Mouse (Mus musculus) hindbrain, embryonic 10.5 days (tissue): ENCODE results near the gene Ifrd2. TPM values are rescaled to one million over a fixed set of nuclear protein-coding genes. Genes with fewer than 3 reads are reported as not detected.
A peak's percentile ranks its signal among the peaks of the same experiment; 100 is the strongest.

Experiments
- DNase-seq: peaks from one replicate; pipeline ENCODE4 v3.0.0-alpha.2; 2017; ENCODE audit warnings: low spot score
- H3K27ac ChIP-seq: fragments of 300-500 bp; sonication (generic); 2 replicates; pipeline ENCODE4 v1.5.1; 2016; ENCODE audit warnings: mild to moderate bottlenecking, moderate library complexity
- H3K27me3 ChIP-seq: fragments of 300-500 bp; sonication (generic); 2 replicates; pipeline ENCODE4 v1.6.1; 2016; ENCODE audit warnings: mild to moderate bottlenecking; ENCODE audit not compliant: poor library complexity, insufficient read depth, severe bottlenecking
- H3K36me3 ChIP-seq: fragments of 300-500 bp; sonication (generic); 2 replicates; pipeline ENCODE4 v1.6.1; 2016; ENCODE audit warnings: mild to moderate bottlenecking, moderate library complexity
- H3K4me1 ChIP-seq: fragments of 300-500 bp; sonication (generic); replicated peaks from 2 replicates; pipeline ENCODE4 v1.6.1; 2016; ENCODE audit warnings: mild to moderate bottlenecking
- H3K4me3 ChIP-seq: fragments of 300-500 bp; sonication (generic); 2 replicates; pipeline ENCODE4 v1.5.1; 2016; ENCODE audit warnings: mild to moderate bottlenecking, moderate library complexity
- H3K9me3 ChIP-seq: fragments of 300-500 bp; sonication (generic); 2 replicates; pipeline ENCODE4 v1.6.1; 2016; ENCODE audit warnings: mild to moderate bottlenecking, moderate library complexity
- WGBS: fragments of 180-500 bp; shearing (Covaris S2); methylation state at CpG from one replicate; pipeline ENCODE4 v1.1.7; 2016; 5-methylcytosine and 5-hydroxymethylcytosine counted together
- polyA plus RNA-seq: library from polyadenylated mRNA; unstranded; fragments of >200 nt; fragmentation: Nextera tagmentation; extraction: Ambion mirVana; gene quantifications from 2 replicates; pipeline ENCODE4 v1.2.1, GENCODE M21; 2016

The Ifrd2 gene
- polyA plus RNA-seq, 1 experiment from 2014 or later: 41.1 TPM

DNA sequence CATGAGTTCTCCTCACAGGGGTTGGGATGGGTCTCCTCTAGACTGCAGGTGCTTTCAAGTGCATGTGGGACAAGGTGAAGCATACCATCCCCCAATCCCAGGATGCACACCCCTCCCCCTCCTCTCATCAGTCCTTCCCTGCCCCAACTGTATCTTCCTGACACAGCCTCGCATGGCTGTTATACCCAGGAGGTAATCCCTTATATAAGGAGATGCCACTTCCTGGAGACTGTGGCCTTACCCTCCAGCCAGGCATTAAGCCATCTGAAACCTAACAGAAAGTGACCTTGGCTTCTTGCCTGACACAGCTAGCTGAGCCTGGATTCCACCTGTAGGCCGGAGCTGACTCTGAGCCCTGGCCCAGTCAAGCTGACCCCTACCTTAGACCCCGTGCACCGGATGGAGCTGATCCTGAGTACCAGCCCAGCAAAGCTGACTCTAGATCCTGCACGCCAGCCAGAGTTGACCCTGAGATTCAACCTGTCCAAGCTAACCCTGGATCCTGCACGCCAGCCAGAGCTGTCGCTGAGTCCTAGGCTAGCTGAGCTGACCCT is 4.9 kb upstream of the Ifrd2 start:
- Histone ChIP-seq H3K4me3 (no peak overlapping the region), H3K27me3 (no peaks in the 10 kb centered on the region), H3K4me1 (peaks cover 65% of the 10 kb centered on the region), H3K27ac (no peak overlapping the region), H3K9me3 (no peaks in the 10 kb centered on the region), H3K36me3 (peaks cover 19% of the 10 kb centered on the region)
- no peak for DNase-seq
- WGBS: 90% methylated on average over 7 of the region's 7 CpGs

DNA sequence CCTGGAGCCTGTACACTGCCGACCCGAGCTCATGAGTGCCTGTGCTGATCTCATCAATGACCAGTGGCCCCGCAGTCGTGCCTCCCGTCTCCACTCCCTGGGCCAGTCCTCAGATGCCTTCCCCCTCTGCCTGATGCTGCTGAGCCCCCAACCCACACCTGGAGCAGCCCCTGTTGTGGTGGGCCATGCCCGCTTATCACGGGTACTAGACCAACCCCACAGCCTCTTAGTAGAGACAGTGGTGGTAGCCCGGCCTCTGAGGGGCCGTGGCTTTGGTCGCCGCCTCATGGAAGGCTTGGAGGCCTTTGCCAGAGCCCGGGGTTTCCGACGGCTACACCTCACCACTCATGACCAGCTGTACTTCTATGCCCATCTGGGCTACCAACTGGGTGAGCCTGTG is 4.3 kb upstream of the Ifrd2 start:
- 0 out of 2 replicates have a peak overlapping the region, but pooled peaks have one; percentile 3 for H3K27ac ChIP-seq
- WGBS: 91% methylated on average over 14 of the region's 14 CpGs
- H3K27me3 ChIP-seq: no peaks in the 10 kb centered on the region
- peaks cover 19% of the 10 kb centered on the region for H3K36me3 ChIP-seq
- H3K4me1 ChIP-seq: peaks cover 65% of the 10 kb centered on the region
- H3K4me3 ChIP-seq: no peak overlapping the region; the same call in 1 of the 2 replicates
- no peaks in the 10 kb centered on the region for H3K9me3 ChIP-seq
- DNase-seq: no peak

DNA sequence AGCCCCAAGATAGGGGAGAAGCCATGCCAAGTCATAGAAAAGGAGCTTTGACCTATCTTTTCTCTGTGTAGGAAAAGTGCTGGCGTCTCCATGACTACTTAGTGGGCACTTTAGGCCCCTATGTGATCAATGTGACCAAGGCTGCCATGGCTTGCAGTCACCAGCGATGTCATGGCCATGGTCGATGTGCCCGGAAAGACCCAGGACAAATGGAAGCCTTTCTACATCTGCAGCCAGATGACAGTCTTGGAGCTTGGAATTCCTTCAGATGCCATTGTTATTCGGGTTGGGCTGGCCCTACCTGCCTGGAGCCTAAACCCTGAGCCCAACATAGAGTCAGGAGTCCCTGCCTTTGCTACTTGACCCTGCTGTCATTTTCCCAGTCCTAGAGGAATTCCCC is 938 bp upstream of the Ifrd2 start:
- DNase-seq: no peak

GRCm38 (mm10) chr9:107587833-107588639 is 594 bp downstream of the Ifrd2 start:
- DNase-seq: no peak
- no peaks in the 10 kb centered on the region for H3K27me3 ChIP-seq
- no peaks in the 10 kb centered on the region for H3K9me3 ChIP-seq
- peak overlapping the region; percentile 68 for H3K4me3 ChIP-seq
- peaks cover 38% of the 10 kb centered on the region for H3K4me1 ChIP-seq
- peaks cover 50% of the 10 kb centered on the region for H3K36me3 ChIP-seq
- 7% methylated on average over 33 of the region's 33 CpGs for WGBS
- peak overlapping the region; percentile 85 for H3K27ac ChIP-seq

More for the DNA sequence above, 938 bp upstream of the Ifrd2 start:
- Histone ChIP-seq H3K4me1 (peaks cover 44% of the 10 kb centered on the region), H3K9me3 (no peaks in the 10 kb centered on the region), H3K4me3 (no peak overlapping the region), H3K27me3 (no peaks in the 10 kb centered on the region), H3K27ac (peak overlapping the region; percentile 70), H3K36me3 (peaks cover 42% of the 10 kb centered on the region)
- 92% methylated on average over 5 of the region's 5 CpGs for WGBS

DNA sequence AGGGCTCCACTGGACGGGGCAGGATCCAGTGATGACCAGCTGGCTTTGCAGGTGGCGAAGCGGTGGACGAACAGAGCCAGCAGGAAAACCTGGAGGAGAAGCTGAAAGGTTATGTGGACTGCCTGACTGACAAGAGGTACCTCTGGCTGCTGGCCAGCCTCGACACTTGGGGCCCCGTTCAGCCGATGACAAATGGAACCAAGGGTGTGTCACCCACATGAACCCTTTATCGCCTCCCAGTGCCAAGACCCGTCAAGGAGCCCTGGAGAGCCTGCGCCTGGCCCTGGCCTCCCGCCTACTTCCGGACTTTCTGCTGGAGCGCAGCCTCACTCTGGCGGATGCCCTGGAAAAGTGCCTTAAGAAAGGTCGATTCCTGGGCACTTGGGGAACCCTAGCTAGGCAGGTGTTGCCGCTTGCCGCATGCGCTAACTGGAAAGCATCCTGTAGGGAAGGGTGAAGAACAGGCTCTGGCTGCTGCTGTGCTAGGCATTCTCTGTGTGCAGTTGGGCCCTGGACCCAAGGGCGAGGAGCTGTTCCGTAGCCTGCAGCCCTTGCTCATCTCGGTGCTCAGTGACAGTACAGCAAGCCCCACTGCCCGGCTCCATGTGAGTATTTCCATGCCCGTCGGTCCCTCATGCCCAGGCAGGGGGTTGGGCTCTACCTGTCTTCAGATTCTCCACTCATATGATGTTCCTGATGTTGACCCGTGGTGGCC is 2.8 kb downstream of the Ifrd2 start:
- no peak for DNase-seq
- no peak overlapping the region for H3K27ac ChIP-seq
- peaks cover 58% of the 10 kb centered on the region for H3K36me3 ChIP-seq
- 91% methylated on average over 25 of the region's 25 CpGs for WGBS
- peaks cover 47% of the 10 kb centered on the region for H3K4me1 ChIP-seq
- no peak overlapping the region for H3K4me3 ChIP-seq
- H3K27me3 ChIP-seq: no peaks in the 10 kb centered on the region
- H3K9me3 ChIP-seq: no peaks in the 10 kb centered on the region

DNA sequence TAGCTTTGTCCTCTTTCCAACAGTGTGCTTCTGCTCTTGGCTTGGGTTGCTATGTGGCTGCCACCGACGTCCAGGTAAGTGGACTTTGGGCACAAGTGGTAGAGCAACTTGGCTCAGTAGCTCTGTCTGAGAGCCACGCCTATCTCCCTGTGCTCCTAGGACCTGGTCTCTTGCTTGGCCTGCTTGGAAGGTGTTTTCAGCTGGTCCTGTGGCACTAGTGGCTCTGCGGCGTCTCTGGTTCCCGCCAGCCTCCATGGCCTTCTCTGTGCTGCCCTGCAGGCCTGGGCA is 3.3 kb downstream of the Ifrd2 start:
- no peaks in the 10 kb centered on the region for H3K27me3 ChIP-seq
- WGBS: 93% methylated on average over 6 of the region's 6 CpGs
- H3K4me1 ChIP-seq: peaks cover 47% of the 10 kb centered on the region
- peaks cover 58% of the 10 kb centered on the region for H3K36me3 ChIP-seq
- no peak overlapping the region for H3K4me3 ChIP-seq
- no peak overlapping the region for H3K27ac ChIP-seq
- no peaks in the 10 kb centered on the region for H3K9me3 ChIP-seq
- DNase-seq: no peak

DNA sequence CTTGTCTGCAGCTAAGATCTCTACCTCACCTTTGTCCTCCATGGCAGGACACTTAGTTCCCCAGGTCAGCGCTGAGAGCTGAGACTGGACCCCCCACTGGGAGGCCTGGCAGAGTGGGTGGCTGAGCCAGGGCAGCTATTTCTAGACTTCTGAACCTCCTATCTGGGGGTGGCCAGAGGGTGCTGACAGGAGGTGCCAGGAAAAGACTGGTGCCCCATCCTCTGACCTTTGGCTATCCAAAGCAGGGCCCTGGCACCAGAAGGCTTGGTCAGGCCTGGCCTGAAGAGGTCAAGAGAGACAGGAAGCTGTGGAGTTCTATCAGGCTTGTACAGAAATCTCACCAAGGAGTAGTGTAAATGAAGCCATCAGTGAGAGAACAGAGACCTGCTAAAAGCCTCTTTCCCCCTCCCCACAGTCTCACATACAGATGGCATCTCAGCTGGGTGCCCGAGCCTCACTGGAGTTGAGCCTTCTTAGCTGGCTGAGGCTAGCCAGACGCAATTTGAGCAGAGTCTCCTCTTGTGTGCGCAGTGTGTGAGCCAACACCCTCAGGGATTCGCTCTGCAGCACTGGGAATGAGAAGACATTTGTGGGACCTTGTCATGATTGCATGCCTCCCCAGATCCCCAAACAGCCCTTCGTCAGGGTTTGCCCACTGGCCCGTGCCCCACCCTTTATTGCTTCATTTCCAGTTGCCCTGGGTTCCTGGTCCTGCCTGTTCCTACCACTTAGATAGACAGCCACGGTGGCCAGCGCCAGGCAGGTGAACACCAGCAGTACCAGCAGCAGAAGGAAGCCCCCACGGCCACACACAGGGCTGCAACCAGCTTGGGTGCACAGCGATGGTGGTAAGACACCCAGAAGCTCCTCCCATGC is 5.9 kb downstream of the Ifrd2 start:
- Histone ChIP-seq H3K27ac (no peak overlapping the region), H3K4me3 (no peak overlapping the region), H3K9me3 (no peaks in the 10 kb centered on the region), H3K4me1 (peaks cover 34% of the 10 kb centered on the region), H3K27me3 (no peaks in the 10 kb centered on the region), H3K36me3 (peaks cover 58% of the 10 kb centered on the region)
- DNase-seq: no peak
- 83% methylated on average over 11 of the region's 11 CpGs for WGBS

- no peak for DNase-seq
- Histone ChIP-seq H3K27ac (no peak overlapping the region), H3K36me3 (peaks cover 52% of the 10 kb centered on the region), H3K4me3 (no peak overlapping the region), H3K4me1 (peaks cover 24% of the 10 kb centered on the region), H3K27me3 (no peaks in the 10 kb centered on the region; the same call in 1 of the 2 replicates), H3K9me3 (no peaks in the 10 kb centered on the region)
- 71% methylated on average over 8 of the region's 8 CpGs for WGBS
Measured at GRCm38 (mm10) chr9:107594281-107595062, 7.0 kb downstream of the Ifrd2 start.

- H3K4me3 ChIP-seq: no peak overlapping the region
- WGBS: 94% methylated on average over 11 of the region's 11 CpGs
- H3K9me3 ChIP-seq: no peaks in the 10 kb centered on the region
- H3K27me3 ChIP-seq: peaks cover 14% of the 10 kb centered on the region; the same call in 1 of the 2 replicates
- H3K4me1 ChIP-seq: peaks cover 29% of the 10 kb centered on the region
- peaks cover 28% of the 10 kb centered on the region for H3K36me3 ChIP-seq
- no peak overlapping the region for H3K27ac ChIP-seq
- no peak for DNase-seq
Measured at GRCm38 (mm10) chr9:107596619-107597569, 9.5 kb downstream of the Ifrd2 start.

GRCm38 (mm10) chr9:107598385-107598784 is 10.9 kb downstream of the Ifrd2 start:
- peaks cover 13% of the 10 kb centered on the region for H3K36me3 ChIP-seq
- peaks cover 32% of the 10 kb centered on the region for H3K4me1 ChIP-seq
- H3K27me3 ChIP-seq: peaks cover 14% of the 10 kb centered on the region; the same call in 1 of the 2 replicates
- H3K27ac ChIP-seq: no peak overlapping the region
- WGBS: 79% methylated on average over 5 of the region's 5 CpGs
- H3K9me3 ChIP-seq: no peaks in the 10 kb centered on the region
- no peak overlapping the region for H3K4me3 ChIP-seq
- DNase-seq: no peak

GRCm38 (mm10) chr9:107599433-107599832 is 12.0 kb downstream of the Ifrd2 start:
- Histone ChIP-seq H3K4me1 (peaks cover 34% of the 10 kb centered on the region), H3K27me3 (peaks cover 14% of the 10 kb centered on the region; the same call in 1 of the 2 replicates), H3K4me3 (no peak overlapping the region), H3K36me3 (peaks cover 2% of the 10 kb centered on the region; the same call in 1 of the 2 replicates), H3K9me3 (no peaks in the 10 kb centered on the region), H3K27ac (no peak overlapping the region)
- WGBS: 86% methylated on average over 9 of the region's 9 CpGs
- DNase-seq: no peak
